Mouse (Mus musculus): ENCODE measurements around the gene Tmem170. TPM values are rescaled to one million over a fixed set of nuclear protein-coding genes. Genes with fewer than 3 reads are reported as not detected.
A peak's percentile ranks its signal among the peaks of the same experiment; 100 is the strongest.
"Not testable (repeated sequence)": the region's sequence is repeated elsewhere in the genome, so short reads cannot be mapped to it uniquely, and the experiment has no call there.

Gene Tmem170
- total RNA-seq, 4 experiments from 2014 or later, result 3.4 to 4.1 (median 3.6) TPM

DNA sequence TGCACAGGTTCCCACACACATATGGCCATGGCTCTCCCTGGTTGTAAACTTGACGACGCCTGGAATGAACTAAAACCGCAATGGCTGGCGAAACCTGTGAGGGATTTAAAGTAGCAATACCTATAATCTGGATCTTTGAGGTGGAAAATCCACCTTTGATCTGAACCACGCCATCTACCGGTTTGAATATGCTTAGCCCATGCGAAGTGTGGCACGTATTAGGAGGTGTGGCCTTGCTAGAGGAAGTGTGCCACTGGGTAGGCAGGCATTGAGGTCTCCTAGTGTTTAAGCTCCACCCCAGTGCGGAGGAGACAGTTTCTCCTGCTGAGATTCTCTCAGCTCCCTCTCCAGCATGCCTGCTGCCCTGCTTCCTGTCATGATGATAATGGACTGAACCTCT lies 1.2 kb upstream of the Tmem170 start:
- DNase-seq (ENCODE audit: low spot score in 2 of 2), result no peak

GRCm38 (mm10) chr8:111875758-111876157 lies 792 bp downstream of the Tmem170 start:
- no peak for DNase-seq (ENCODE audit: low spot score in 2 of 2)

DNA sequence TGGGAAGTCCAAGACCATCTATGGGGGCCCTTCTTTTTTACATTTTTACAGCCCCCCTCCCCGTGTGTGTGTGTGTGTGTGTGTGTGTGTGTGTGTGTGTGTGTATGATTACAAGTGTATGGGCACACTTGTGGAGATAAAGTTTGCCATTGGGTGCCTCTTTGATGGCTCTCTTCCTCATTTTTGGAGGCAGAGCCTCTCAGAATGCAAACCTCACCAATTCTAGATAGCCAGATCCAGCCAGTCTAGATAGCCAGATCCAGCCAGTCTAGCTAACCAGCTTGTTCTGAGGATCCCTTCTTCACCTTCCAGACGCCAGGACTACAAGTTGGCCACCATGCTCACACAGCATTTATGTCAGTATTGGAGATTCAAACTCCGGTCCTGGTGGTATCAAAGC lies 5.3 kb downstream of the Tmem170 start:
- no peak for DNase-seq (ENCODE audit: low spot score in 2 of 2)

DNA sequence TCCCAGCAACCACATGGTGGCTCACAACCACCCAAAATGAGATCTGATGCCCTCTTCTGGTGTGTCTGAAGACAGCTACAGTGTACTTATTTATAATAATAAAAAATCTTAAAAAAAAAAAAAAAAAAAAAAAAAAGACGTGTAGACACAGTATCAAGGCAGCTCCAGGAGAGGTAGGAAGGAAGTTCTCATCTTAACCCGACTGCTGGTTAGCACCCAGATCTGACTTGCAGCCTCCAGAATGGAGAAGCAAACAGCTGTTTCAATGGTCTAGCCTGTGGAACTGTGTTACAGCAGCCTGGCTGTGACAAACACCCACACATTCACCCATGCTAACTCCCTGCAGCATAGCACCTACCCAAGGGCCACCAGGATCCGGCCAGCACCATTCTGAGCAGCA lies 6.2 kb downstream of the Tmem170 start:
- no peak for DNase-seq (ENCODE audit: low spot score in 2 of 2)

GRCm38 (mm10) chr8:111868664-111869063 lies 7.9 kb downstream of the Tmem170 start:
- DNase-seq (ENCODE audit: low spot score in 2 of 2), result no peak

GRCm38 (mm10) chr8:111865857-111866256 lies 10.7 kb downstream of the Tmem170 start:
- no peak for DNase-seq (ENCODE audit: low spot score in 2 of 2)

DNA sequence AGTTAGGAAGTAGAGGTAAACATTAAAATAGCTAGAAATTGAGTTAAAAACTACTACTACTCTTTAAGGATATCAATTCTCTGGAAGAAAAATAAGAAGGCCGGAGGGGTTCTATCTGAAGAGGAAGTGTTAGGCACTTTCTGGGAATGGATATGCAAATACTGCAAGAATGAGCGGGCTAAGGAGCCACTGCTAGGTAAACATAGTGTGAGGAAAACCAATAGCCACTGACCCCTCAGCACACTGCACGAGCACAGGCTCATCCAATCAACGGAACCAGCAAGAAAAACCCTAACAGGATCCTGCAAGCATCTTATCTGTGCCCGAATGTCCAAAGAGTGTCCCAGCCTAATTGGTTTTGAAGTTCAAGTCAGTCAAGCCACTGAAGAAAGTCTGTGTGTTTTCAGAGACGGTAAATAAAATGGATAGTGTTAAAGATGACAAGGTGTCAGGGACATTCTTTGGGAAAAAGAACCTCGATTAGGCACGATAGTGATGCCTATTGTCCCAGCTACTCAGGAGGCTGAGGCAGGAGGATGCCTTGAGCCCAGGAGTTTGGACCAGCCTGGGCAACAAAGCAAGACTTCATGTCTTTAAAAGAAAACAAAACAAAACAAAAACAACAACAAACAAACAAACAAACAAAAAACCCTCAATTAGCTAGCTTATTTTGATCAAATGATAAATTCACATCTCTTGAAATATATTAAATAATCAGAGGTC lies 11.3 kb downstream of the Tmem170 start:
- DNase-seq (ENCODE audit: low spot score in 2 of 2), result no peak

- DNase-seq (ENCODE audit: low spot score in 2 of 2), result no peak
Observed at GRCm38 (mm10) chr8:111864648-111865047, 11.9 kb downstream of the Tmem170 start.

DNA sequence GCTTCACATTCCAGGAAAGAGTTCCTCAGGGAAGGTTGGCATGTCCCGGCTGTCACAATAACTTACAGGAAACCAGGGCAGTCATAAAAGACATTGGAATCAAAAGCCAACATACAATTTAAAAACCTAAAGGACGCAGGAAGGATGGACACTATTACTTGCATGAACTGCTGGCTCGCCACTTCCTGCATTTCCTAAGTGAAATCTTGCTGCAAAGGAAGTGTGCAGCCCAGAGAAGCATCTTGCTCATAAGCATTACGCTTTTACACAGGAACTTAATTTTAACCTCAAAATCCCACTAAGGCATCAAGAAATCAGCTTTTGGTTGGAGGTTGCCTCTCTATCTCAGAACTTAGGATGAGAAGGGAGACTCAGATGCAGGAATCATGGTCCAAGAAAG lies 13.3 kb downstream of the Tmem170 start:
- DNase-seq (ENCODE audit: low spot score in 2 of 2), result no peak

DNA sequence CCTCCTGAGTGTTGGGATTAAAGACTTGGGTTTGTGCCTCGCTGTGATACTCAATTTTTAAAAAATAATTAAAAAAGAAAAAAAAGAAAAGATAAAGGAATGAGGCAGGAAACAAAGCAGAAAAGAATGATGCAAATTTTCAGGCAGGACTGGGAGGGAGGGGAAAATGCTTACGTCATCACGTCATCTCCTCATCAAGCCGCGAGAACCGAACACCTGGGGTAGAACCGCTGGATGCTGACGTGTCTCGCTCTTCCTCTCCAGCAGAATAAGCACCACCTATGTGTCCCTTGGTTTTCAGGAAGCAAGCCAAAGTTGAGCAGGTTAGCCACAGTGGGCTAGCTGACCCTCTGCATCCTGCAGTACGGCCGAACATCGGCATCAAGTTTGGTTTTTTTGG lies 20.6 kb downstream of the Tmem170 start:
- no peak for DNase-seq (ENCODE audit: low spot score in 2 of 2)

GRCm38 (mm10) chr8:111853861-111854501 lies 22.6 kb downstream of the Tmem170 start, which contains the start of gene Cfdp1:
Gene Cfdp1 (minus strand): TSS chr8:111854291.
- DNase-seq (ENCODE audit: low spot score in 2 of 2), result peak; percentile 85 to 96

DNA sequence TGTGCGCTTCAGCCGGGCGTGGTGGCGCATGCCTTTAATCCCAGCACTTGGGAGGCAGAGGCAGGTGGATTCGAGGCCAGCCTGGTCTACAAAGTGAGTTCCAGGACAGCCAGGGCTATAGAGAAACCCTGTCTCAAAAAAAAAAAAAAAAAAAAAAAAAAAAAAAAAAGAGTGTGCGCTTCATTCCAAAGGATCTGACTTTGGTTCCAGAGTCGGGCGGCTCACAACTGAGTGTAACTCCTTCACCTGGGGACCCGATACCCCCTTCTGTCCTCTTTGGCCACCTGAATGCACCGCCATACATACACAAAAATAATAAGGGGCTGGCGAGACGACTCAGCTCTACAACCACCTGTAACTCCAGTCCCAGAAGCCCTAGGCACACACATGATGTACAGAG lies 23.3 kb downstream of the Tmem170 start:
- DNase-seq (ENCODE audit: low spot score in 2 of 2), result not testable (repeated sequence)

DNA sequence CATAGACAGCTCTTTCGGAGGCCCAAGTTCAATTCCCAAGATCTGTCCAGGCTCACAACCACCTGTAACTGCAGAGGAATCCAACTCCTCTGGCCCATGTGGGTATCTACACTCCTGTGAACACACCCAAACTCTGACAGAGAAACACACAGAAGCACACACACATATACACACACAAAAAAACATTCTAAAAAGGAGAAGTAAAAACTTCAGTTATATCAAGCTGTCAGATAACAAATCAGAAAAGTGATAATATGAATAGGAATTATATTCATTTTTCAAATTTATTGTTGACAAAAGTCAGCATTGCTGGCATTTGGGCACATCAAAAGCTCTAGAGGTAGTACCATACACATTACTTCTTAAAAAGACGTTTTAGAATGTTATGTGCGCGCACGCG lies 29.8 kb downstream of the Tmem170 start:
- DNase-seq (ENCODE audit: low spot score in 2 of 2), result no peak

DNA sequence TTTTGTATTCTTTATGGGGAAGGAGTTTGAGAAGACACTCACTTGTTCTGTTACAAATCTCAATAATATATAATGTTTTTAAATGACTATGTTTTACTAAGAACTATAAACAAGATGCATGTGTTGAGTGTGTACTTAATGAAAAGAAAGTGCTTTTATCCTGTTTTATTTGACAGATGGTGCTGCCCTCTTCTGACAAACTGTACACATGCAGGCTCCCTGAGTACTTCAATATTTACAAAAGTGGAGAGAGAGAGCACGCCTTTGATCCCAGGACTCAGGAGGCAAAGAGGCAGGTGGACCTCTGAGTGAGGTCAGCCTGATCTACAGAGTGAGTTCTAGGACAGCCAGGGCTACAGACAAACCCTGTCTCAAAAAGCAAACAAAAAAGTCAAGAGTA lies 41.0 kb downstream of the Tmem170 start:
- DNase-seq (ENCODE audit: low spot score in 2 of 2), result no peak

DNA sequence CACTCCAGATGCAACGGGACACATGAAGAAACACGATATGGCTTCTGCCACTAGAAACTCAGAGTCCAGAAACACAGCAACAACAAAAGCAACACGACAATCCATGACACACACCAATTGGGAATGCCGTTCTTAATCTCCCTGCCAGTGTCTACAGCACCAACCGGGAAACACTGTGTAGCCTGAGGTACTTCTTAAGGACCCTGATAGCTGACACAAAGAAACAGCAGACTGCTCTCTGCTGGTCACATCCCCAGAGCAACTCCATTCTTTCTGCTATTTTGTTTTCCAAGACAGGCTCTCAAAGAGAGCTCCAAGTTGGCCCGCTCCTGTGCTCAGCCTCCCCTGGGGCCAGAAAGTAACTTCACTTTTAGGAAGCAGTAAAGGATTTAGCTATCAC lies 42.5 kb downstream of the Tmem170 start:
- no peak for DNase-seq (ENCODE audit: low spot score in 2 of 2)

DNA sequence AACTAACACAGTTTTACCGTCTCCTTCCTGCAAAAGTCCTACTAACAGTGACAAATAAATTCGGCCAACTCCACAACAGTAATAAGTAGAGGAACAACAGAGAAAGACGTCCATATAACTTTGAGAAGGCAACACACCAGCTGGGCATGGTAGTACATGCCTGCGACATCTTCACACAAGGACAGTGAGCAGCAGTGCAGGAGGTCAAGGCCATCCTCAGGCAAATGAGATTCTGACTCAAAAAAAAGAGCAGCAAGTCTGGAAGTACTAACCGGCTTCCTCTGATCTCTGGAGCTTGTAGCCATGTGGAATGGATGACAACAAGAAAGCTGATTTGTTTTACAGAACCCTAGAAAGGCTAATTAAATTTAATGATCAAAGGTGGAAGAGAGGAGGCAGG lies 43.6 kb downstream of the Tmem170 start:
- DNase-seq (ENCODE audit: low spot score in 2 of 2), result no peak

GRCm38 (mm10) chr8:111831996-111832395 lies 44.6 kb downstream of the Tmem170 start:
- no peak for DNase-seq (ENCODE audit: low spot score in 2 of 2)

- DNase-seq (ENCODE audit: low spot score in 2 of 2), result no peak
Observed at GRCm38 (mm10) chr8:111828595-111828994, 48.0 kb downstream of the Tmem170 start.

- no peak for DNase-seq (ENCODE audit: low spot score in 2 of 2)
Observed at GRCm38 (mm10) chr8:111825219-111825618, 51.3 kb downstream of the Tmem170 start.

DNA sequence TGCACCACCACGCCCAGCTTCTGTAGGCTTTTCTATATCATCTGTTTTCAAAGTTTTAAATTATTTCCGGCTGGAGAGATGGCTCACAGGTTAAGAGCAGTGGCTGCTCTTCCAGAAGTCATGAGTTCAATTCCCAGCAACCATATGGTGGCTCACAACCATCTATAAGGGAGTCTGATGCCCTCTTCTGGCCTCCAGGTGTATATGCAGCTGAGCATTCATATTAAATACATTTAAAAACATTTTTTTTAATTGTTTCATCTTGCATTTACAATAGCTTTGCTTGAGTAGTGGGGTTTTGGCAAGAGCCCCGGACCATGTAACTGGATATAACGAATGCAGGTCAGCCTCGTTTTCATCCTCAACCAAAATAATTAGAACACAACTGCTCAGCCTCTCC lies 52.2 kb downstream of the Tmem170 start:
- no peak for DNase-seq (ENCODE audit: low spot score in 2 of 2)

DNA sequence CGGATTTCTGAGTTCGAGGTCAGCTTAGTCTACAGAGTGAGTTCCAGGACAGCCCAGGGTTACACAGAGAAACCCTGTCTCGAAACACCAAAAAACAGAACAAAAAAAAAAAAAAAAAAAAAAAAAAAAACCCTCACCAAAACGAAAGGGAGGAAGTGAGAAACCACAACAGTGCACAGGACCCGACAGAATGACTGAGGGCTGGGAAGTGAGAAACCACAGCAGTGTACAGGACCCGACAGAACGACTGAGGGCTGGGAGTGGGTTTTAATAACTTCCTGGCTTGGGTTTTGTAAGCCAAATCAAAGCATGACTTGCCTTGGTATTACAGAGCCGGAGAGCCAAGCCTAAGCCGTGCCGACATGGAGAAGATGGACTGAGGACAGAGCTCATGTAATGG lies 55.4 kb downstream of the Tmem170 start:
- no peak for DNase-seq (ENCODE audit: low spot score in 2 of 2)

- no peak for DNase-seq (ENCODE audit: low spot score in 2 of 2)
Observed at GRCm38 (mm10) chr8:111820691-111821090, 55.9 kb downstream of the Tmem170 start.

DNA sequence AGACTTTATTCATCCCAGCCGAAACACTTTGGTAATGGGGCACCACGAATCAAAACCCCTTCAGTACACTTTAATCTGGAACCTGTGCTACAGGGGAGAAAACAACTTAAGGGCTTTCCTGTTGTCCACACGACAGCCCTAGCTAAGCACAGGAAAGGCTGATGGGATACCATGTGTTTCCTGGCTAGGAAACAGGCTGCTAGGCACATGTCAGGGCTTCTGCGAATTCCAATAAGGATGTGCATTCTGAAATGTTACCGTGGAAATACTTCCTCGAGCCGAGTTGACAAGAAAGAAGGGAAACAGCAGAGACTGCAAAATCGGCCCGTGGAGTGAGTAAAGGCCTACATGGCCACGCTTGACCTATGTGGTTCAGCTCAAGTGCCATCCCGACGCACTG lies 56.5 kb downstream of the Tmem170 start:
- no peak for DNase-seq (ENCODE audit: low spot score in 2 of 2)
